Mouse (Mus musculus) heart, adult 2 months (tissue): Measurements from ENCODE around the gene Frmd6. TPM values are rescaled to one million over a fixed set of nuclear protein-coding genes. Genes with fewer than 3 reads are reported as not detected.

Experiments
- DNase-seq, 2 experiments: peaks; one replicate each; pipeline ENCODE4 v3.0.0; 2021
- H3K27ac ChIP-seq: fragments of 200-600 bp; 2 replicates; pipeline ENCODE4 v1.8.1; 2022
- H3K27me3 ChIP-seq: fragments of 200-500 bp; 2 replicates; pipeline ENCODE4 v1.6.1; 2012; ENCODE audit warnings: mild to moderate bottlenecking, low read length, inconsistent platforms, mixed read lengths; ENCODE audit not compliant: control insufficient read depth, insufficient read depth
- H3K36me3 ChIP-seq: fragments of 200-500 bp; 2 replicates; pipeline ENCODE4 v1.6.1; 2012; ENCODE audit warnings: low read length, inconsistent platforms; ENCODE audit not compliant: control insufficient read depth, insufficient read depth
- H3K4me1 ChIP-seq: fragments of 200-500 bp; 2 replicates; pipeline ENCODE4 v1.6.1; 2011; ENCODE audit warnings: low read length; ENCODE audit not compliant: control insufficient read depth, insufficient read depth
- H3K4me3 ChIP-seq: fragments of 200-600 bp; 2 replicates; pipeline ENCODE4 v1.8.1; 2022
- H3K79me2 ChIP-seq: fragments of 200-500 bp; replicated peaks from 2 replicates; pipeline ENCODE4 v1.6.1; 2012; ENCODE audit warnings: mild to moderate bottlenecking, inconsistent platforms, low read length, moderate library complexity, mixed read lengths; ENCODE audit not compliant: control insufficient read depth, insufficient read depth
- H3K9ac ChIP-seq: fragments of 200-500 bp; 2 replicates; pipeline ENCODE4 v1.6.1; 2012; ENCODE audit warnings: low read depth, mild to moderate bottlenecking, control low read depth, inconsistent platforms, low read length, mixed read lengths
- CTCF ChIP-seq: fragments of 200-600 bp; IDR thresholded peaks from 2 replicates; pipeline ENCODE4 v1.8.1; 2022; ENCODE audit warnings: antibody characterized with exemption, mild to moderate bottlenecking, moderate library complexity
- EP300 ChIP-seq: fragments of 200-500 bp; IDR thresholded peaks from 2 replicates; pipeline ENCODE4 v1.6.1; 2011; ENCODE audit warnings: low read depth, low read length, control low read depth; ENCODE audit not compliant: insufficient read depth
- POLR2A ChIP-seq: fragments of 200-500 bp; IDR thresholded peaks from 2 replicates; pipeline ENCODE4 v1.6.1; 2011; ENCODE audit warnings: mild to moderate bottlenecking, low read depth, low read length, control low read depth; ENCODE audit not compliant: insufficient read depth
- WGBS: fragments of 180-500 bp; shearing (Covaris S2); methylation state at CpG from one replicate; pipeline ENCODE4 v1.1.7; 2018; 5-methylcytosine and 5-hydroxymethylcytosine counted together
- intact Hi-C: fragments of 180-260 bp; cut with DNase I; formaldehyde crosslinking; loops from one replicate; pipeline ENCODE4 v1.15.1; 2025
- polyA plus RNA-seq: library from polyadenylated mRNA; depleted of rRNA; stranded (reverse); fragments of >200 nt; gene quantifications from 2 replicates; pipeline ENCODE4 v1.2.3, GENCODE M21; 2012
- total RNA-seq, 2 experiments: library from RNA; stranded (reverse); gene quantifications; 2 replicates each; pipeline ENCODE4 v1.2.3; 2021

The Frmd6 gene
- total and polyA plus RNA-seq, 3 experiments = 17.3 to 33.2 (median 31.4) TPM

DNA sequence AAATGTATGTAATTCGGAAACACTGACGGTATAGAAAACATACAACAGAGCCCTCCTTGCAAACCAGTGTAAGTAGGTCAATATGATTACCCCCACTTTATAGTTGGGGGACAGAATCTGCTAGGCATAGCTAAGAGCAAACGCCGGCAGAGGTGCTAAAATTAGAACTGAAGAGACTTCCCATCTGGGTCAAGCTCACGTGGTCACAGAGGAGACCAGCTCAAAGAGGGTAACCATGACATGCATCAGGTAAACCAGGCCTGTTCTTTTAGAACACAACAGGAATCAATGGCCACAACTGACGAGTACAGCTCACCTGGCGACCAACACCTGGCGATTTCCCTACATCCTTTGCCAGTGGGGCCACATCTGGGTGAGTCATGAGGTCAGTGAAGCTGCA, 25.2 kb upstream of the Frmd6 start:
- 0 out of 2 replicates have a peak, but pooled peaks have one; percentile 10 for TF ChIP-seq EP300
- no peak for TF ChIP-seq POLR2A
- no peak for TF ChIP-seq CTCF
- Histone ChIP-seq H3K36me3 (no peaks in the 10 kb centered on the region), H3K4me3 (no peak overlapping the region), H3K27me3 (no peaks in the 10 kb centered on the region), H3K79me2 (no peaks in the 10 kb centered on the region), H3K9ac (no peak overlapping the region), H3K4me1 (peaks cover 13% of the 10 kb centered on the region), H3K27ac (peak overlapping the region; percentile 63; the same call in 1 of the 2 replicates)
- WGBS = 66% methylated on average over 8 of the region's 8 CpGs
- DNase-seq = peak in 1 of 2 experiments; percentile 34
- intact Hi-C loops = no loop called here

DNA sequence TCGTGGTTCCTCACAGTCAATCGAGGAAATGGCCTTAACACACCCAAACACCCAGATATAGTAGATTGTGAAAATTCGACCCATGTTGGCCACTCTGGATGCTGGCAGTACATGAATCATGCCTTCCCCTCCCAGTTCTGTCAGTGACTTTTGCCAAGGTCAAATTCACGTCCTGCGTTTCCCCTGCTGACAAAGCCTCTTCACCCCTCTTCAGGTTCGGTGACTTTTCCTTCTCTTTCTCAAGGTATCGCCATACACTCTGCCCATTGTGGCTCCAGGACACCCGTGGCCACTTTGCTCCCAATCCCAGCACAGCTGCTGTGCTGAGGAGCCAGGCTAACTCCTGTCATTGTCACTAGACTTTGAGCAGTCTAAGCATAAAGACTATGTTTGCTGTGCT, 24.0 kb upstream of the Frmd6 start:
- WGBS = 41% methylated on average over 8 of the region's 8 CpGs
- Histone ChIP-seq H3K9ac (no peak overlapping the region), H3K4me1 (peaks cover 13% of the 10 kb centered on the region), H3K27me3 (no peaks in the 10 kb centered on the region), H3K27ac (peak overlapping the region; percentile 33; the same call in 1 of the 2 replicates), H3K36me3 (no peaks in the 10 kb centered on the region), H3K4me3 (no peak overlapping the region), H3K79me2 (no peaks in the 10 kb centered on the region)
- intact Hi-C loops = no loop called here
- no peak for DNase-seq
- TF ChIP-seq EP300 (no peak), CTCF (no peak), POLR2A (no peak)

DNA sequence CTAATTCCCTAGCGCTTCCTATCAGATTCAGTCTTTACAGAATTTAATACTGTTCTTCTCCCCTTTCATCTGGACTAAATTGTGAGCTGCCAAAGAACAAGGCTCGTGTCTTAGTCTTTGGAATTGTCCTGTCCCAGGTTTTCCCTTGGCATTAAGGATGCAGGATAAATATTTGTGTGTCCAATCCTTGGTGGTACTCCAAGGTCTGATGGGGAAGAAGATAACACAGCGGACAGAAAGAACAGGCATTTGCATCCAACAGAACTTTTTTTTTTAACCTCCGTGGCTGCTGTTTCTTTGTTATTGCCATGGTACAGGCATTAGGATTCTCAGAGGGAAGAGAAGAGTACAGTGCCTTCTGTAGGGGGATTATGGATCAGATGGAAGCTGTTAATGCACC, 21.8 kb upstream of the Frmd6 start:
- no peaks in the 10 kb centered on the region for H3K36me3 ChIP-seq
- TF ChIP-seq CTCF = no peak
- no peak for TF ChIP-seq POLR2A
- TF ChIP-seq EP300 = no peak
- peaks cover 12% of the 10 kb centered on the region for H3K4me1 ChIP-seq
- no peak overlapping the region for H3K9ac ChIP-seq
- intact Hi-C loops = no loop called here
- no peaks in the 10 kb centered on the region for H3K27me3 ChIP-seq
- H3K4me3 ChIP-seq = no peak overlapping the region
- no peak for DNase-seq
- no peak overlapping the region for H3K27ac ChIP-seq
- no peaks in the 10 kb centered on the region for H3K79me2 ChIP-seq
- 74% methylated on average over 4 of the region's 4 CpGs for WGBS

DNA sequence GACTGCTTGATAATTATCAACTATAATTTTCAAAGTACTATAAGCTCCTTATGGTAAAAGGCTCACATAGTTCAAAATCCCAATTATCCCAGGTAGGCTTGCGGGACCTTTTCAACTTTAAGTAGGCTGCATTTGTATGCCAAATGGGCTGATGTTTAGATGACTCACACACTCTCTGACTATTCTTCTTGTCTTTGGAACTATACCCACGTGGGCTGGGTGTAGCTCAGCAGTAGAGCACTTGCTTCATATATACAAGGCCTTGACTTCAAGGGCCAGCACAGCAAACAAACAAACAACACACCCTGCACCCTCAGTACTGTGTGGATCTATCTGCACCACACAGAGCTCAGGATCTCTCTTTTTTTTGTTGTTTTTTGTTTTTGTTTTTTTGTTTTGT, 20.3 kb upstream of the Frmd6 start:
- Histone ChIP-seq H3K4me3 (no peak overlapping the region), H3K27ac (no peak overlapping the region), H3K4me1 (peaks cover 4% of the 10 kb centered on the region), H3K79me2 (no peaks in the 10 kb centered on the region), H3K9ac (no peak overlapping the region), H3K36me3 (no peaks in the 10 kb centered on the region), H3K27me3 (no peaks in the 10 kb centered on the region)
- no peak for DNase-seq
- TF ChIP-seq EP300 (no peak), POLR2A (no peak), CTCF (no peak)
- intact Hi-C loops = no loop called here
- WGBS = 77% methylated on average over 2 of the region's 2 CpGs

DNA sequence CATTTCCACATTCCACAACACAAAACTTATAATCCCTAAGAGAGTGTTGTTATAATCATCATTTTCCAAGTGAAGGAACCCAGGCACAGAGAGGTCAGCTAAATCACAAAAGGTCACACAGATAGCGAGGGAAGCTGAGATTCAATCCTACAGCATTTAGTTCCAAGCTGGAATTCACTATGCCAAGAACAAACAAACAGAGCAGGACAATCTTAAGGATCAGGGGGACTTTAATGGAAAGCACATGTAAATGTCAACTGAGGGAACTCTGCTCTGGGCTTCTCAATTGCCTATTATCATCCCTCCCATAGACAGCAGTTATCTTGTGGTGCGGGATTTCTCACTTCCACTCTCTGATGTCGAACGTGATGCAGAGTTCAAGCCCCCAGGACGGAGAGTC, 17.8 kb upstream of the Frmd6 start:
- intact Hi-C loops = no loop called here
- no peak for TF ChIP-seq POLR2A
- no peak for TF ChIP-seq CTCF
- no peak for TF ChIP-seq EP300
- Histone ChIP-seq H3K79me2 (no peaks in the 10 kb centered on the region), H3K9ac (no peak overlapping the region), H3K27me3 (no peaks in the 10 kb centered on the region), H3K36me3 (peaks cover 3% of the 10 kb centered on the region), H3K4me1 (peaks cover 6% of the 10 kb centered on the region), H3K27ac (no peak overlapping the region), H3K4me3 (no peak overlapping the region)
- 47% methylated on average over 5 of the region's 5 CpGs for WGBS
- DNase-seq = no peak

DNA sequence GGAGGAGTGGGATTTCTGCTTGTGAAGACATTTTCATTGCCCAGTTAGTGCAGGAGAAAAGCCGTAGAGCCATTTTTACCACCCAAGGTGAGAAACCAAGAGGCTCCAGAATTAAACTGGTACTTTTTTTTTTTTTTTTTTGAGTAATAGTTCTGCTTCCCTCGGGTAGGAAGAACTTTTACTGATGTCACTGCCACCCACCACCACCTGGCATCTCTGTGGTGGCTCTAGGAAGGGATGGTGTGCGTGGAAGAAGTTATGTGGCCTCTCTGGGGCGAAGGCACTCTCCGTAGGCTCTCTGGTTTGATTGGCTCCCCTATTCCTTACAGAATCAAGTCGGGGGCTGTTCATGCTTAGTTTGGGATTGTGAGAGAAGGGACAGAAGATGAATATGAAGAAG, 17.3 kb upstream of the Frmd6 start:
- 79% methylated on average over 6 of the region's 6 CpGs for WGBS
- TF ChIP-seq CTCF (no peak), EP300 (no peak), POLR2A (no peak)
- Histone ChIP-seq H3K36me3 (peaks cover 3% of the 10 kb centered on the region), H3K27me3 (no peaks in the 10 kb centered on the region), H3K4me3 (no peak overlapping the region), H3K27ac (no peak overlapping the region), H3K79me2 (no peaks in the 10 kb centered on the region), H3K9ac (no peak overlapping the region), H3K4me1 (peaks cover 6% of the 10 kb centered on the region)
- DNase-seq = no peak
- intact Hi-C loops = no loop called here

DNA sequence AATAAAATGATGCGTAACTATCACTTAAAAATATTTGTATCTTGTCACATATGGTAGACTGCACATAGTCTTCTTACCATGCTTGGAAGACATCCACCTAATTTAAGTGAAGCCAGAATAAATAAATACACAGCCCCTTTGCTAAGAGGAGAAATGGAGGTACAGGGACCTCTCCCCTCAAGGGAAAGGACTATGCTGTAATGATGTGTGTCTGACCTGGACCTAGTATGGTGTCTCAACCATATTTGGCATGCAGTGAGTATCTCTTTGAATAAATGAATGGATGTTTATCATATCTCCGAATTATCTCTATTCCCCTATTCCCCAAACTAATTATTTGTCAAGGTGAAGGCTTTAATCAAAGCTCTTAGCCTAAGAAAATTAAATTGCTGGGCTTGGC, 15.4 kb upstream of the Frmd6 start:
- no peak for DNase-seq
- no peak overlapping the region for H3K9ac ChIP-seq
- peaks cover 9% of the 10 kb centered on the region for H3K4me1 ChIP-seq
- no peaks in the 10 kb centered on the region for H3K79me2 ChIP-seq
- no peak for TF ChIP-seq CTCF
- no peak for TF ChIP-seq POLR2A
- TF ChIP-seq EP300 = no peak
- WGBS = 89% methylated on average over 2 of the region's 2 CpGs
- no peak overlapping the region; the same call in 1 of the 2 replicates for H3K27ac ChIP-seq
- no peaks in the 10 kb centered on the region for H3K27me3 ChIP-seq
- H3K4me3 ChIP-seq = no peak overlapping the region
- peaks cover 3% of the 10 kb centered on the region for H3K36me3 ChIP-seq
- intact Hi-C loops = loop anchor here (5.0 kb wide), 1 partner anchor 153 kb away; no protein-coding TSS in a partner anchor
